Mouse (Mus musculus): ENCODE results near the gene Nol3. TPM values are rescaled to one million over a fixed set of nuclear protein-coding genes. Genes with fewer than 3 reads are reported as not detected.

Gene Nol3
- total RNA-seq, 2 experiments from 2014 or later: 7.4 to 7.8 TPM

DNA sequence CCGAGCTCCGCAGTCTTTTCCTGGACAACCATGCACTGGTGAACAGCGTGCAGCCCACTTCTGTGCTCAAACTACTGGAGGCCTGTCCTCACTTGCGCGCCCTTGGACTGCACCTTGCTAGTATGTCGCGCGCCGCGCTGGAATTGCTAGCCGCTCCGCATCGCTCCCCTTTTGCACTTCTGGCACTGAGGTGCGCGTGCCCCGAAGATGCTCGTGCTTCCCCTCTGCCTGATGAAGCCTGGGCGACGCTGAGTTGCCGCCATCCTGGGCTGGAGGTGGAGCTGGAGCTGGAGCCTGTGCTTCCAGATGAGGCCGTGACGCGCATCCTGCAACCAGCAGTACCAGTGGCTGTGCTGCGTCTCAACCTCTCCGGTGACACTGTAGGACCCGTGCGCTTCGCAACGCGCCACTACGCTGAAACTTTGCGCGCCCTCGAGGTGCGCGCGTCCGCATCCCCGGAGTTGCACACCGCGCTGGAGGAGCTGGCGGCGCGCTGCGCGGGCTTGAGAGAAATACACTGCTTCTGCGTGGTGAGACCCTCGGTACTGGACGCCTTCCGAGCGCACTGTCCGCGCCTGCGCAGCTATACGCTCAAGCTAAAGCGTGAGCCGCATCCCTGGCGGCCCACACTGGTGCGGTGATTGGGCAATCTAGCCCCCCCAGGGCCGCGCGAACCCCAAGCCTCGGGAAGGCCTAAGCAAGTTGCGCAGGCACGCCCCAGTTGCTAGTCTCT is 7.4 kb upstream of the Nol3 start:
- Histone ChIP-seq H3K4me3 (peak overlapping the region; percentile 60), H3K27ac (peak overlapping the region; percentile 80)
- DNase-seq (ENCODE audit: low spot score in 2 of 2): peak; percentile 75 to 84
- TF ChIP-seq CTCF (conservative IDR thresholded peaks at IDR 0.05): no peak

DNA sequence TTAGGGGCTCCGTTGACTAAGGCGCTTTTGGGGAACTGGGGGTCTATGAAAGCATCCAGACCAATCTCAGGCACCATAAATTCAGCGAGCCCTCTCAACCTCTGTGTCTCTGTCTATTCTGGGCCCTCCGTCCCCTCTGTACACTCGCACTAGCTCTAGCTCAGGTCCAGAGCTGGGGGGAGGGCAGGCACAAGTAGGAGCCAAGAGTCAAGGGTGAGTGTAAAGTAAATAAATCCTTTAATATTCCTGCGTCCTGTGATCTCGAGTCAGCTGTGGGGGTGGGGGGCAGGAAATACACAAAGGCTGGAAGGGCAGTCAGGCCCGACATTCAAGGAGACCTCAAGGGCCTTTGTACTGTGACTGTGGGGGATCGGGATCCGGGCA is 6.9 kb upstream of the Nol3 start:
- TF ChIP-seq CTCF (conservative IDR thresholded peaks at IDR 0.05): no peak
- no peak for DNase-seq (ENCODE audit: low spot score in 2 of 2)
- peak overlapping the region; percentile 60 for H3K4me3 ChIP-seq
- H3K27ac ChIP-seq: peak overlapping the region; percentile 80

DNA sequence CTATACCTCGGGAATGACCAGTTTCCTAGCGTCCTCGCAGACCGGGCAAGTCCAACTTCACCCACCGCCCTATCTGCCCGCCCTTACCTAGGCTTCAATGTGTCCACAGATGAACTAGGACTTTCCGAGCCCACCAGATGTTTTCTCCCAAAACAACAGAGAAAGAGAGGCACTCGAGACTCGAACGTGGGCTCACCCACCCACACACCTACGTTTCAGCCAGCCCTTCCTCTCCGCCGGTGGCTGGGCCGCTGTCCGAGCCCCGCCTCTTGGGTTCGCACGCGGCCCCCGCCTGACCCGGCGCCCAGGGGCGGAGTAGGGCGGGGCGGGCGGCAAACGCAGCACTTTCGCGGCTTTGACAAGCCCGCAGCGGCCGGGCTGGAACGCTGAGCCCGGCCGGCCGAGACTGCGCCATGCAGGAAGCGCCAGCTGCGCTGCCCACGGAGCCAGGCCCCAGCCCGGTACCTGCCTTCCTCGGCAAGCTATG is 6.4 kb upstream of the Nol3 start, which contains the start of gene Hsf4:
Hsf4 (plus strand) TSS at position 341 of the 487 bp plus-strand sequence.
- no peak for TF ChIP-seq CTCF (conservative IDR thresholded peaks at IDR 0.05)
- DNase-seq (ENCODE audit: low spot score in 2 of 2): peak in 1 of 2 experiments; percentile 41
- Histone ChIP-seq H3K27ac (peak within 1 kb of the TSS; percentile 80), H3K4me3 (peak within 1 kb of the TSS; percentile 60)

DNA sequence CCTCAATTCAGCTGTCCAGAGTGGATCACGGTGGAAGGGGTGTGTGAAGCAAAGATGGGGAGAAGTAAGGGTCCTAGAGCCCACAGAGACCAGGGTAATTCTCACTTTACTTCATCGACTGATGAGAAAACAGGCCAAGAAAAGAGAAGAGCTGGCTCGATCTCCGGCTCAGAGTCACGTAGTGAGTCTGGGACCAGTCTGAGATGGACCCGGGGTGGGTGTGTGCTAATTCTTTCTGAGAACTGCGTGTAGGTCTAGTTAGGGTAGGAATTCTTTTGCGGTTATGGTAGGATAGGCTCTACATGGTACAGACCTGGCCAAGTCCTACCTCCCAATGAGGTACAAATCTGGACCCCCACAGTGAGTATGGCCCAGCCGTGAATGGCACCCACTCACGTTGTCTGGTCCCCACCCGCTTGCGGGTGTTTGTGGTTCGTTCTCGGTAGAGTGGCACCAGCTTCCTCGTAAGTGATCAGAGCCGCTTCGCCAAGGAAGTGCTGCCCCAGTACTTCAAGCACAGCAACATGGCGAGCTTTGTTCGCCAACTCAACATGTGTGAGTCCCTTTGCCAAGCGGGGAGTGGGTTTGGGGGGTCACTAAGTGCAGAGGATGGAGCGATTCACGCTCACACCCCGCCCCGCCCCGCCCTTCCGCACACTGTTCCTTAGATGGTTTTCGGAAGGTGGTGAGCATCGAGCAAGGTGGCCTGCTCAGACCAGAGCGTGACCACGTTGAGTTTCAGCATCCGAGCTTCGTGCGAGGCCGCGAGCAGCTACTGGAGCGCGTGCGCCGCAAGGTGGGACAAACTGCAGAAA is 5.6 kb upstream of the Nol3 start:
- DNase-seq (ENCODE audit: low spot score in 2 of 2): no peak
- Histone ChIP-seq H3K4me3 (peak overlapping the region; percentile 60), H3K27ac (peak overlapping the region; percentile 80)
- no peak for TF ChIP-seq CTCF (conservative IDR thresholded peaks at IDR 0.05)

DNA sequence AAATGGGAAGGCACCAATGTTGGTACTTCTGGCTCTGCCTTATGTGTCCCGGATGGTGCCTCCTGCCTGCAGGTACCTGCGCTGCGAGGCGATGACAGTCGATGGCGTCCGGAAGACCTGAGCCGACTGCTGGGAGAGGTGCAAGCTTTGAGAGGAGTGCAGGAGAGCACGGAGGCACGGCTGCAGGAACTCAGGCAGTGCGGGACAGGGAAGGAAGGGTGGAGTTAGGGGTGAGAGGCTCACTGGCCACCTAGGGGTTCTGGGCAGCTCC is 5.1 kb upstream of the Nol3 start:
- no peak for DNase-seq (ENCODE audit: low spot score in 2 of 2)
- no peak overlapping the region for H3K4me3 ChIP-seq
- no peak for TF ChIP-seq CTCF (conservative IDR thresholded peaks at IDR 0.05)
- no peak overlapping the region for H3K27ac ChIP-seq

DNA sequence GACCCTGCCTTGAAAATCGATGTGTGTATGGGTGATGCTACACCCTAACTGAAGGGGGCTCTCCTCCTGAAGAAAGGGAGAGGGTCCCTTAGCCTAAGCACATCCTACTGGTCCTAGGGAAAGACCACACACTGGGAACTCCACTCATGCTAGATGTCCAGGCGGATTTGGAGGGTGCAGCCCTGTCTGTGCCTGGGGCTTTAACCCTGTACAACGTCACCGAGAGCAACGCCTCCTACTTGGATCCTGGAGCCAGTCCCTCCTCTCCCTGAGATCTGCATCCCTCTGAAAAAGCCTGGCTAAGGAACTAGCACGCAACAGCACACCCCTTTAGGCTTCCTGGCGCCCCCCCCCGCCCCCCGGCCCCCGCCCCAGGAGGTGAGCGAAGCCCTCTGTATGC is 553 bp upstream of the Nol3 start:
- DNase-seq (ENCODE audit: low spot score in 2 of 2): no peak
- peak; percentile 36 for TF ChIP-seq CTCF (conservative IDR thresholded peaks at IDR 0.05)
- Histone ChIP-seq H3K27ac (no peak overlapping the region), H3K4me3 (peak overlapping the region; percentile 54; the same call in 1 of the 2 replicates)

DNA sequence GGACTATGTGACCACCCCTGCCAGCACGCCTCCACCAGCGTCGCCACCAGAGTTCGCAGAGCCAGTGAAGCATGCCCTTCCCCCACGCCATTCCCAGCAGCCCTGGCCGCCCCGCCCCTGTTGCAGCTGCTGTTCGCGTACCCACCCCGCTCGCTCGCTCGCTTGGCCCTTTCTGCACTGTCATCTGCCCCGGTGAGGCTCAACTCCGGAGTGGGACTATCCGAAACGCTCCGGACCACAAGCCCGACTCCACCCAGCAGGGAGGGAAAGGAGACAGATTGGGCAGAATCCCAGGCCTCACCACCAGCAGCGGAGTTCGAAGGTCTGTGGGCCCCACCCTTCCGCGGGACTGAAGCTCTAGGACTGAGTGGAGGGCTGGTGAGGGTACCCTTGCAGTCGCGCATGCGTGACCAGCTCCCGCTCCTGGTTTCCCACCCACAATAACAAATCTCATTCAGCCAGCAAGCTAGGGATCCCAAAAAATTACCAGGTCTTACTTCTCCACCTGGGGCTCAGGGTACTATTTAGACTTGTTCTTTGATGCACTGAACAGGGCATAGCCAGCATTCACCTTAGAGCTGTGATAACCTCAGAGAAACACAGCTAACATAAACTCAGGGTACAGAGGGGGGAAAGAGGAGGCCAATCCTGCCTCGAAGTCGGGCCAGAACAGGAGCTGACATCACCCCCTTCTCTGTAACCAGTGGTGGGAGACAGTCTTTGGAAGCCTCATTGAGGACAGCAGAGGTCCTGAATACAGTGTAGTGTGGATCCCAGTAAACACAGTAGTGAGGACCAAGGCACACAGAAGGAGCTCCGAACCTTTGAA is 566 bp downstream of the Nol3 start:
- H3K27ac ChIP-seq: peak overlapping the region; percentile 70
- TF ChIP-seq CTCF (conservative IDR thresholded peaks at IDR 0.05): no peak
- peak overlapping the region; percentile 54 for H3K4me3 ChIP-seq
- peak in 1 of 2 experiments; percentile 48 for DNase-seq (ENCODE audit: low spot score in 2 of 2)

DNA sequence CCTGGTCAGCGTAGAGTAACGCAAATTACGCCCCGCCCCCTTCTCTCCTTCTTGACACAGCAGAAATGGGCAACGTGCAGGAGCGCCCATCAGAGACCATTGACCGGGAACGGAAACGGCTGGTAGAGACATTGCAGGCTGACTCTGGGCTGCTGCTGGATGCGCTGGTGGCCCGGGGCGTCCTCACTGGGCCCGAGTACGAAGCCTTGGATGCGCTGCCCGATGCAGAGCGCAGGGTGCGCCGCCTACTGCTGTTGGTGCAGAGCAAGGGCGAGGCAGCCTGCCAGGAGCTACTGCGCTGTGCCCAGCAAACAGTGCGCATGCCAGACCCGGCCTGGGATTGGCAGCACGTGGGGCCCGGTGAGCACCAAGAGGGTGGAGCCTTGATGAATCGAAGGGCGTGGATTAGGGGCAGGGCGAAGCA is 3.0 kb downstream of the Nol3 start:
- DNase-seq (ENCODE audit: low spot score in 2 of 2): peak; percentile 89 to 90
- H3K27ac ChIP-seq: peak overlapping the region; percentile 70
- peak overlapping the region; percentile 51 for H3K4me3 ChIP-seq
- peak; percentile 55 for TF ChIP-seq CTCF (conservative IDR thresholded peaks at IDR 0.05)

DNA sequence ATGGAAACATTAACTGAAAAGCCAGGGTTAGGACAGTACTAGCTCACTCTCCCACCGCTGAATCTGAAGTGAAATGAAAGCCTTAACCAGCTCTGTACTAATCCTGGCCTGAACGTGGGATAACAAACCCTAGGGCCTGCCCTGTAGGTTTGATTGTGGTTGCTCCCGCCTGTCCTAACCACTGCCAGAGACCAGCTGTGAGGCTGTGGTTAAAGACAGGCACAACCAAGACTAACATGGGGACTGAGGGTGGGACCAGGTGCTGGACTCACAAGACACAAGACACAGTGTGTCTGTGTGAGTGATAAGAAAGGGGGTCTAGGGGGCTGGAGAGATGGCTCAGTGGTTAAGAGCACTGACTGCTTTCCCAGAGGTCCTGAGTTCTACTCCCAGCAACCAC is 4.6 kb downstream of the Nol3 start:
- no peak overlapping the region for H3K4me3 ChIP-seq
- DNase-seq (ENCODE audit: low spot score in 2 of 2): no peak
- TF ChIP-seq CTCF (conservative IDR thresholded peaks at IDR 0.05): no peak
- H3K27ac ChIP-seq: no peak overlapping the region

DNA sequence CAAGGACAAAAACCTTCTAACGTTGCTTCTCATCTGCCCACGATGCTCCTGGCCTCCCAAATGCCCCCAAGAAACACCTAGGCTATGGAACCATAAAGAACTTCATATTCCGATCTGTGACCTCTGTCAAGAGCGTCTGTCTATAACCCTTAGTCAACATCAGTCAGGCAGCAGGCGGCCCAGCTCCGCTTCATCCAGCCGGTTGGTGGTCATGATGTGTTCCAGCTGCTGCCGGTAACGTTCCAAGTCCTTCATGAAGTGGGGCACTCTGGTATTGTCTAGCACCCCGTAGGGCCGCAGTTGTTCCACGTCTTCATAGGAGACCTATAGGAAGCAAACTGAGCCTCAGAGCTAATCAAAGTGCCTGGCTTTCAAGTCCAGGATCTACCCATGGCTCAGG is 5.9 kb downstream of the Nol3 start:
- DNase-seq (ENCODE audit: low spot score in 2 of 2): no peak
- TF ChIP-seq CTCF (conservative IDR thresholded peaks at IDR 0.05): no peak
- Histone ChIP-seq H3K27ac (no peak overlapping the region), H3K4me3 (no peak overlapping the region)

DNA sequence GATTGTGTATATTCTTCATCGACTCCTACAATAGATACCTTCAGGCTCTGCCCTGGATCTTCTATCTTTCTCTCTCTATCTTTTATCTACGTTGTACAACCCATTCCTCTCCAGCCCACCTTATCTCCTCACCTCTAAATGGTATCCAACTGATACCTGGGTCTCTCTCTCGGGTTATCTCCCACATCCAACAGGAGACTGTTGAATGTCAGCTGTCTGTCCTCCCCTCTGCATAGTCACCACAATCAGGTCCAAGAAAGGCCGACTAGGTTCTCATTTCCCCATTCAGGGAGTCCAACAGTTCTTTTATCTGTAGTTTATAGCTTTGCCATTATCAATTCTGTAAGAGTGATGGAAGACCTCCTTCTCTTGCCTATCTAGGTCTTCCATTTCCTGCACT is 6.3 kb downstream of the Nol3 start:
- Histone ChIP-seq H3K27ac (no peak overlapping the region), H3K4me3 (no peak overlapping the region)
- no peak for DNase-seq (ENCODE audit: low spot score in 2 of 2)
- no peak for TF ChIP-seq CTCF (conservative IDR thresholded peaks at IDR 0.05)

DNA sequence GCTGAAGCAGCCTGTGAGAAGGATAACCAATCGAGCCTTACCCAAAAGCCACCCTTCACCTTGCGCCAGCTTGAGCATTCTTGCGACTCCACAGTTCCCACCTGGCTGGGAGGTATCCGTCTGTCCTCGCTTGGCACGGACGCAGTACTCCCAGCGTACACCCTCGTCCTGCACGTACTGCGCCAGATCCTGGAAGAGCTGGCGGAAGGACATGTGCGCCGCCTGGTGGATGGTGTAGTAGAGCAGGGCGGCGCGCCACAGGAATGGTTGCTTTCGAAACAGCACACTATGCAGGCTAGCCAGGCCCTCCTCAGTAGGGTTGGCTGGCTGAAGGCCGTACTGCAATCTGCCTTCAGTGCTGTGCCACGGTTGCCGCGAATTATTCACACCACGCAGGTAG is 7.1 kb downstream of the Nol3 start:
- TF ChIP-seq CTCF (conservative IDR thresholded peaks at IDR 0.05): peak; percentile 81
- DNase-seq (ENCODE audit: low spot score in 2 of 2): no peak
- Histone ChIP-seq H3K27ac (0 out of 2 replicates have a peak overlapping the region, but pooled peaks have one; percentile 39), H3K4me3 (peak overlapping the region; percentile 18; the same call in 1 of the 2 replicates)

DNA sequence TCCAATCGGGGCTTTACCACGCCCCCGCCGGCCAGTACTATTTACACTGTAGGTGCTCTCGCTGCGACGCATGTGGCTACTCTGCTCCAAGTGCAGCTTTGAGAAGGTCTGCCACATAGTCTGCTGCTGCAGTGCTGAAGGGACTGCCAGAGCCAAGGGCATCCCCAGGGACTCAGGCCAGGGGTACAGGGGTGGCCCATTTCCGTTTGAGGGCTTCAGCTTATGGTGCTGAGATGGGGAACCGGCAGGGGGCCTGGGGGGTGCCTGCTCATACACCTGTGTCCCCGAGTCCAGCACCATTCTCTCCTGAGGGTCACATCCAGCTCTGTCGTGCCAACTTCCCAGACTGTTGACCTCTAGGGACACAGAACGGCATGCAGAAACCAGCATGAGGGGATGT is 9.6 kb downstream of the Nol3 start:
- DNase-seq (ENCODE audit: low spot score in 2 of 2): no peak
- Histone ChIP-seq H3K27ac (no peak overlapping the region), H3K4me3 (no peak overlapping the region)
- TF ChIP-seq CTCF (conservative IDR thresholded peaks at IDR 0.05): no peak

All from layer of hippocampus, adult 2 months (tissue).